Mouse (Mus musculus): Measurements from ENCODE around the gene Fibcd1.

DNA sequence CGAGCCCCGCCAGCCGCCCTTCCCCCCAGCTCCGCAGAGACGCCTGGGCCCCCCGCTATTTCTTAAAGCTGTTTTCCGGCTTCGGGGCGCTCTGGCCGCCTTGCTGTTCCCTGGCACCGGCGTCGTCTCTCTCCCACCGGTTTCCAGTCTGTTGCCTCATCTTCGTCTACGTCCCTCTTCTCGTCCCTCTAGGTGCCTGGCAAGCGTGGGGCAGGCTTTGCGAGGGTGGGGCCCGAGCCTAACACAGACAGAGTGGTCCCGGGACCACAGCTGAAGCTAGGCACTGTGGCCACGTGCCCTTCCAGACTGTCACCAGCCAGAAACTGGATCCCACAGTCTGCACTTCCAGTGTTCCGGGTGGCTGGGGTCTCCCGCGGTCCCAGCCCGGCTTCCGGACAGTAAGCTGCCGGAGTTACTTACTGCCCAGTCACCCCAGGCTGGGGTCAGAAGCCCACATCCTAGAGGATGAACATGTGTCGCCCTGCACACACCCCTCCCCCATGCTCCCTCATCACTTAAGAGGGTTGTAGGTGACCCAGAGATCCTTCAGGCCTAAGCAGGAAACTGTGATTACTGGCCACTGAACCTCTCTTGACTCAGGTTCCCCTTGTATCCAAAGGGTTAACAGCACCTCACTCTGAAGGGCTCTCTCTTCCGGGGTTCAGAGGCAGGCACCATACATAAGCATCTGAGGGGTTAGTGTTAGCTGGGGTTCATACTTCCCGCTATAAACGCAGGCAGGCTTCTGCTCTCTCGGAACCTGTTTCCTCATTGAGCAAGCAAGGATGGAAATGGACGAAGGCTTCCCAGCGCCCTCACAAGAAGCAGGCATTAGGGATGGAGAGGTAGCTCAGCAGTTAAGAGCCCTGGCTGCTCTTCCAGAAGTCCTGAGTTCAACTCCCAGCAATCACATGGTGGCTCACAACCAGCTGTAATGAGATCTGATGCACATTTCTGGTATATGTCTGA lies 1.2 kb upstream of the Fibcd1 start:
- TF ChIP-seq CTCF (IDR thresholded peaks at IDR 0.05; ENCODE audit: low read depth) (no peak), EP300 (IDR thresholded peaks at IDR 0.05; ENCODE audit: low read depth) (no peak)

All from liver, embryonic 14.5 days (tissue).